Mouse (Mus musculus): ENCODE measurements at regions not wholly inside any gene's neighbourhood (a gene's known extent, or its start where the extent isn't known, plus 50 kb on each side); places are given as distances from the start of the nearest gene placed in this dataset.

- no peak for DNase-seq (ENCODE audit: extremely low spot score in 1 of 2, low spot score in 1 of 2)
Measured at GRCm38 (mm10) chr10:68334054-68334453, 55.5 kb upstream of the Arid5b start.

Data from layer of hippocampus, postnatal 25 days (tissue).